Mouse (Mus musculus) thymus, postnatal 10 days (tissue): Measurements from ENCODE around the gene Selenot.

ENCODE experiments used
- DNase-seq, 2 experiments: peaks; one replicate each; pipeline ENCODE4 v3.0.0; 2021; ENCODE audit warnings: low spot score in 2 of 2

The Selenot gene

DNA sequence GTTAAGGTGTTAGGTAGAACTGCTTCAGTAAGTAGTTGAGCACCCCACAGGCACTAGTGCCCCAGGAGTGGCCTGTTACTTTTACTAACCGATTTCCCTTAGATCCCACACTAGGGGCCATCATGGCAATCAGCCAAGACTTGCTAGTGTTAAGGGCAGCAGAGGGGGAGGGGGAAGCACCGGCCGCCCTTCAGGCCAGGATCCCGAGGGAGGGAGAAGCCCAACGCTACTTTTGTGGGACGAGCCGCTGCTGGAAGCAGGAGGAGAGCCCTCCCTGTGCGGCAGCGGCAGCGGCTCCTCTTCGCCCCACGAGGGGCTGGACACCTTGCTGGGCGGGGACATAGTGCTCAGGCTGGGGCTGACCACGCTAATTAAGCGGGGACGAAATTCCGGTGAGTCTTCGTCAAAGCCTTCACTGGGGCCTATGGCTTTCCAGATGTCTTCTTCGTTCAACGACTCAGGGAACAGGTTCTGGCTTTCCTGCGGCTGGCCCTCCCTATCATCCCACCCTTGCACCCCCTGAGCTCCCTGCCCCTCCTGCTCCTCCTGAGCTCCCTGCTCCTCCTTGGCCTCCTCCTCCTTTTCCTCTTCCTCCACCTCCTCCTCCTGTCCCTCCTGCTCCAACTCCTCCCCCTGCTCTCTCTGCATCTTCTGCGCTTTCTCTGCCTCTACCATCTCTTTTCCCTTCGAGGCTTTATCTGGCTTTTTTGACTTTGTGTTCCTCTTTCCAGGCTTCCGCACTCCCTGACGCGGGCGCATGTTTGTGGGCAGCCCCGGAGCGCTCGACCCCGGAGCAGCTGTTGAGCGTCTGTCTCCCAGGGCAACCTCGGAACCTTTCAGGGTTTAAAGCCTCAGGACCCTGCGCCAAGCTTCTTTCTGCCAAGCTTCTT, 60.2 kb downstream of the Selenot start, which contains the start of gene Erich6:
Gene Erich6, minus strand, starts transcription at position 802 of the 890 bp plus-strand sequence.
- DNase-seq = no peak
